Mouse (Mus musculus) erythroblast, embryonic 14.5 days (primary cell): ENCODE results near the gene Tmem156.

ENCODE experiments used
- GATA1 ChIP-seq: IDR thresholded peaks from 2 replicates; pipeline ENCODE4 v1.6.1; 2012; ENCODE audit warnings: low read length, inconsistent platforms, mixed read lengths
- TAL1 ChIP-seq: IDR thresholded peaks from 3 replicates; pipeline ENCODE4 v1.6.1; 2012; ENCODE audit warnings: low read length, inconsistent platforms, mixed read lengths

- TF ChIP-seq GATA1 (no peak), TAL1 (no peak)
These were observed 611 bp downstream of the Tmem156 start for GRCm38 (mm10) chr5:65091184-65091858.
